Mouse (Mus musculus): ENCODE data around the gene Arid5b. TPM values are rescaled to one million over a fixed set of nuclear protein-coding genes. Genes with fewer than 3 reads are reported as not detected.

Arid5b gene
- polyA plus RNA-seq, 1 experiment from 2014 or later, result 27.0 TPM

- no peak overlapping the region for H3K4me2 ChIP-seq (ENCODE audit: low read depth, low read length)
- no peaks in the 10 kb centered on the region for H3K9me3 ChIP-seq (ENCODE audit: control insufficient read depth, low read length)
- no peak overlapping the region for H3K9ac ChIP-seq (ENCODE audit: low read depth, low read length)
- no peak overlapping the region for H3K4me3 ChIP-seq (ENCODE audit: low read length)
- H3K27ac ChIP-seq (ENCODE audit: low read length), result no peak overlapping the region
- no peak for ATAC-seq
- H3K4me1 ChIP-seq (ENCODE audit: control insufficient read depth, insufficient read depth, low read length), result no peaks in the 10 kb centered on the region
- 79% methylated on average over 7 of the region's 7 CpGs for WGBS
- H3K36me3 ChIP-seq (ENCODE audit: control insufficient read depth, insufficient read depth, low read length), result no peaks in the 10 kb centered on the region
- no peaks in the 10 kb centered on the region for H3K27me3 ChIP-seq (replicated peaks; ENCODE audit: control insufficient read depth, insufficient read depth, low read length)
Measured at GRCm38 (mm10) chr10:68301013-68301412, 22.5 kb upstream of the Arid5b start.

GRCm38 (mm10) chr10:68289465-68289864 is 10.9 kb upstream of the Arid5b start:
- H3K9me3 ChIP-seq (ENCODE audit: control insufficient read depth, low read length), result no peaks in the 10 kb centered on the region
- no peaks in the 10 kb centered on the region for H3K27me3 ChIP-seq (replicated peaks; ENCODE audit: control insufficient read depth, insufficient read depth, low read length)
- no peak overlapping the region for H3K4me2 ChIP-seq (ENCODE audit: low read depth, low read length)
- H3K27ac ChIP-seq (ENCODE audit: low read length), result no peak overlapping the region
- H3K9ac ChIP-seq (ENCODE audit: low read depth, low read length), result no peak overlapping the region
- no peaks in the 10 kb centered on the region for H3K36me3 ChIP-seq (ENCODE audit: control insufficient read depth, insufficient read depth, low read length)
- no peak overlapping the region for H3K4me3 ChIP-seq (ENCODE audit: low read length)
- peaks cover 3% of the 10 kb centered on the region; the same call in 1 of the 2 replicates for H3K4me1 ChIP-seq (ENCODE audit: control insufficient read depth, insufficient read depth, low read length)
- no peak for ATAC-seq
- 67% methylated on average over 4 of the region's 4 CpGs for WGBS

- 1% methylated on average over 27 of the region's 27 CpGs for WGBS
- peak overlapping the region; percentile 47 for H3K4me3 ChIP-seq (ENCODE audit: low read length)
- no peaks in the 10 kb centered on the region for H3K27me3 ChIP-seq (replicated peaks; ENCODE audit: control insufficient read depth, insufficient read depth, low read length)
- ATAC-seq, result peak; percentile 87
- peak overlapping the region; percentile 66 for H3K9ac ChIP-seq (ENCODE audit: low read depth, low read length)
- H3K9me3 ChIP-seq (ENCODE audit: control insufficient read depth, low read length), result no peaks in the 10 kb centered on the region
- peaks cover 14% of the 10 kb centered on the region for H3K4me1 ChIP-seq (ENCODE audit: control insufficient read depth, insufficient read depth, low read length)
- no peaks in the 10 kb centered on the region for H3K36me3 ChIP-seq (ENCODE audit: control insufficient read depth, insufficient read depth, low read length)
- peak overlapping the region; percentile 84 for H3K4me2 ChIP-seq (ENCODE audit: low read depth, low read length)
- H3K27ac ChIP-seq (ENCODE audit: low read length), result peak overlapping the region; percentile 74
Measured at GRCm38 (mm10) chr10:68282466-68283391, 4.2 kb upstream of the Arid5b start.

- H3K27ac ChIP-seq (ENCODE audit: low read length), result peak overlapping the region; percentile 48; the same call in 1 of the 2 replicates
- 26% methylated on average over 3 of the region's 3 CpGs for WGBS
Measured at GRCm38 (mm10) chr10:68281775-68282106, 3.2 kb upstream of the Arid5b start.

GRCm38 (mm10) chr10:68281076-68281774 is 2.7 kb upstream of the Arid5b start:
- no peak overlapping the region for H3K27ac ChIP-seq (ENCODE audit: low read length)
- no peaks in the 10 kb centered on the region for H3K36me3 ChIP-seq (ENCODE audit: control insufficient read depth, insufficient read depth, low read length)
- no peaks in the 10 kb centered on the region for H3K27me3 ChIP-seq (replicated peaks; ENCODE audit: control insufficient read depth, insufficient read depth, low read length)
- 54% methylated on average over 6 of the region's 6 CpGs for WGBS
- H3K4me3 ChIP-seq (ENCODE audit: low read length), result no peak overlapping the region
- no peak overlapping the region for H3K4me2 ChIP-seq (ENCODE audit: low read depth, low read length)
- H3K9me3 ChIP-seq (ENCODE audit: control insufficient read depth, low read length), result no peaks in the 10 kb centered on the region
- H3K4me1 ChIP-seq (ENCODE audit: control insufficient read depth, insufficient read depth, low read length), result peaks cover 14% of the 10 kb centered on the region
- no peak overlapping the region for H3K9ac ChIP-seq (ENCODE audit: low read depth, low read length)
- no peak for ATAC-seq

More at GRCm38 (mm10) chr10:68281775-68282106, 3.2 kb upstream of the Arid5b start:
- no peak overlapping the region for H3K4me2 ChIP-seq (ENCODE audit: low read depth, low read length)
- H3K4me3 ChIP-seq (ENCODE audit: low read length), result no peak overlapping the region
- no peaks in the 10 kb centered on the region for H3K36me3 ChIP-seq (ENCODE audit: control insufficient read depth, insufficient read depth, low read length)
- H3K4me1 ChIP-seq (ENCODE audit: control insufficient read depth, insufficient read depth, low read length), result peaks cover 14% of the 10 kb centered on the region
- ATAC-seq, result no peak
- H3K9me3 ChIP-seq (ENCODE audit: control insufficient read depth, low read length), result no peaks in the 10 kb centered on the region
- H3K27me3 ChIP-seq (replicated peaks; ENCODE audit: control insufficient read depth, insufficient read depth, low read length), result no peaks in the 10 kb centered on the region
- H3K9ac ChIP-seq (ENCODE audit: low read depth, low read length), result no peak overlapping the region

- Histone ChIP-seq H3K36me3 (ENCODE audit: control insufficient read depth, insufficient read depth, low read length) (no peaks in the 10 kb centered on the region), H3K9ac (ENCODE audit: low read depth, low read length) (peak overlapping the region; percentile 82), H3K27me3 (replicated peaks; ENCODE audit: control insufficient read depth, insufficient read depth, low read length) (no peaks in the 10 kb centered on the region), H3K4me1 (ENCODE audit: control insufficient read depth, insufficient read depth, low read length) (peaks cover 13% of the 10 kb centered on the region), H3K4me3 (ENCODE audit: low read length) (peak overlapping the region; percentile 76), H3K27ac (ENCODE audit: low read length) (peak overlapping the region; percentile 83), H3K4me2 (ENCODE audit: low read depth, low read length) (peak overlapping the region; percentile 73), H3K9me3 (ENCODE audit: control insufficient read depth, low read length) (no peaks in the 10 kb centered on the region)
- under 1% methylated on average over 41 of the region's 41 CpGs for WGBS
- ATAC-seq, result no peak
Measured at GRCm38 (mm10) chr10:68279516-68280501, 1.3 kb upstream of the Arid5b start.

- H3K9ac ChIP-seq (ENCODE audit: low read depth, low read length), result peak overlapping the region; percentile 82
- peaks cover 11% of the 10 kb centered on the region for H3K4me1 ChIP-seq (ENCODE audit: control insufficient read depth, insufficient read depth, low read length)
- peak overlapping the region; percentile 73 for H3K4me2 ChIP-seq (ENCODE audit: low read depth, low read length)
- no peaks in the 10 kb centered on the region for H3K9me3 ChIP-seq (ENCODE audit: control insufficient read depth, low read length)
- H3K27me3 ChIP-seq (replicated peaks; ENCODE audit: control insufficient read depth, insufficient read depth, low read length), result no peaks in the 10 kb centered on the region
- ATAC-seq, result no peak
- under 1% methylated on average over 15 of the region's 15 CpGs for WGBS
- peak overlapping the region; percentile 76 for H3K4me3 ChIP-seq (ENCODE audit: low read length)
- H3K27ac ChIP-seq (ENCODE audit: low read length), result peak overlapping the region; percentile 93
- no peaks in the 10 kb centered on the region for H3K36me3 ChIP-seq (ENCODE audit: control insufficient read depth, insufficient read depth, low read length)
Measured at GRCm38 (mm10) chr10:68277671-68278151, 829 bp downstream of the Arid5b start.

GRCm38 (mm10) chr10:68276976-68277441 is 1.5 kb downstream of the Arid5b start:
- Histone ChIP-seq H3K4me2 (ENCODE audit: low read depth, low read length) (peak overlapping the region; percentile 73), H3K4me1 (ENCODE audit: control insufficient read depth, insufficient read depth, low read length) (peaks cover 8% of the 10 kb centered on the region), H3K27me3 (replicated peaks; ENCODE audit: control insufficient read depth, insufficient read depth, low read length) (no peaks in the 10 kb centered on the region), H3K9me3 (ENCODE audit: control insufficient read depth, low read length) (no peaks in the 10 kb centered on the region), H3K36me3 (ENCODE audit: control insufficient read depth, insufficient read depth, low read length) (no peaks in the 10 kb centered on the region), H3K4me3 (ENCODE audit: low read length) (peak overlapping the region; percentile 76), H3K27ac (ENCODE audit: low read length) (peak overlapping the region; percentile 94), H3K9ac (ENCODE audit: low read depth, low read length) (peak overlapping the region; percentile 82)
- under 1% methylated on average over 34 of the region's 34 CpGs for WGBS
- ATAC-seq, result peak; percentile 65

Measured in intestine, embryonic 16.5 days (tissue).